Comparison of ENCODE assay signal across 9 mouse cellular contexts in the genomic region with DNA sequence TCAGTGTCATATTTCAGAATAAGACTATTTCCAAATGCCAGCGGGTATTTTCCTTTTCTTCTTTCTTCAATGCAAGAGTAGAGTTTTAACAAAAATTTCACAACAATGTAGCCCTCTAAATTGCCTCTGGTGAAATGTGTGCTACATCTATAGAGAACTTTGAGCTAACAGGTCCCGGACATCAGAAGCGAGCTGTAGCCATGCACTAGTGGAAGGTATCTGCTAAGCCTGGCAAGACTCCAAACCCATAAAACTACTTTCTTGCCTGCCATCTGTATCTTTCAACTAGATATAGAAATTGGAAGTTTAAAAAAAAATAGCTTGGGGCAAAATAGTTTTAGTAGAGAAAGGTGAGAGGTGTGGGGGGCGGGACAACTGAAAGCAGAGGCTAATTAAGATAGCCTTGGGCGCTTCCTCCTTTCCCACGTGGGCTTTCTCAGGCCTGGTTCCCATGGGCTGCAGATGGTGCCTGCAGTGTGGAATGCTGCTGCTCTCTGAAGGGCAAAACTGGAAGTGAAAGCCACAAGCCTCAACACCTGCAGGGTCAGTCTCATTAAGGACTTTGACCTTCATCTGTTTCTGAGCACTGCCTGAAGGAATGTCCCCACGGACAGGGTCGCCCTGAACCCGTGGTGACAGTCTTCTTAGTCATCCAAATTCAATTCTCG.
A peak's percentile ranks its signal among the peaks of the same experiment; 100 is the strongest.
DNase-seq lines count a peak whose midpoint lies in the region; ATAC-seq lines count a peak whose summit lies in the region.
"Had no signal": no experiment of that assay in that cellular context is flagged by ENCODE, and none has a peak within 500 bp of the region (broad histone marks: within the 10 kb centered on the region; RNA-seq: fewer than 3 reads in every experiment).

No protein-coding gene starts in this region.

- no peaks in the 10 kb centered on the region for H3K36me3 ChIP-seq in hindbrain, embryonic 11.5 days (ENCODE audit: control insufficient read depth, insufficient read depth, low read length)
- no peaks in the 10 kb centered on the region for H3K36me3 ChIP-seq in hindbrain, embryonic 12.5 days
- no peaks in the 10 kb centered on the region for H3K36me3 ChIP-seq in embryonic facial prominence, embryonic 15.5 days
- H3K36me3 ChIP-seq in limb, embryonic 12.5 days = no peaks in the 10 kb centered on the region
- no peaks in the 10 kb centered on the region for H3K36me3 ChIP-seq in liver, embryonic 11.5 days (ENCODE audit: control insufficient read depth, insufficient read depth, low read length)
- H3K36me3 ChIP-seq: liver, embryonic 13.5 days had no signal

- no peak overlapping the region for H3K27ac ChIP-seq in hindbrain, embryonic 11.5 days (ENCODE audit: low read depth, low read length)
- H3K27ac ChIP-seq in hindbrain, embryonic 12.5 days = no peak overlapping the region
- no peak overlapping the region for H3K27ac ChIP-seq in embryonic facial prominence, embryonic 15.5 days (replicated peaks)
- H3K27ac ChIP-seq in limb, embryonic 12.5 days = peak overlapping the region; percentile 57; the same call in 1 of the 2 replicates
- H3K27ac ChIP-seq in liver, embryonic 11.5 days (ENCODE audit: low read depth, low read length) = no peak overlapping the region
- H3K27ac ChIP-seq: liver, embryonic 13.5 days had no signal

- no peak overlapping the region for H3K4me2 ChIP-seq in hindbrain, embryonic 11.5 days (replicated peaks; ENCODE audit: low read depth, low read length)
- no peak overlapping the region for H3K4me2 ChIP-seq in hindbrain, embryonic 12.5 days (replicated peaks)
- peak overlapping the region; percentile 25 for H3K4me2 ChIP-seq in embryonic facial prominence, embryonic 15.5 days (replicated peaks)
- peak overlapping the region; percentile 42 for H3K4me2 ChIP-seq in limb, embryonic 12.5 days
- H3K4me2 ChIP-seq in liver, embryonic 11.5 days = no peak overlapping the region
- H3K4me2 ChIP-seq: liver, embryonic 13.5 days had no signal

- peak; percentile 15 for DNase-seq in hindbrain, embryonic 11.5 days (ENCODE audit: low spot score)
- peak; percentile 63 for DNase-seq in Muller cell, postnatal 12 days (ENCODE audit: inconsistent ontology term)
- no peak for DNase-seq in yolk sac, embryonic 10.5 days (ENCODE audit: low spot score)
- no peak for DNase-seq in liver, embryonic 11.5 days (ENCODE audit: low spot score)
- DNase-seq in thymus, postnatal 4 days = no peak
- DNase-seq: liver, embryonic 13.5 days had no signal

- no peak overlapping the region for H3K9ac ChIP-seq in hindbrain, embryonic 11.5 days (ENCODE audit: low read depth, low read length)
- H3K9ac ChIP-seq in hindbrain, embryonic 12.5 days = no peak overlapping the region
- no peak overlapping the region for H3K9ac ChIP-seq in embryonic facial prominence, embryonic 15.5 days
- no peak overlapping the region for H3K9ac ChIP-seq in limb, embryonic 12.5 days (replicated peaks)
- H3K9ac ChIP-seq in liver, embryonic 11.5 days (ENCODE audit: low read depth, low read length) = no peak overlapping the region
- H3K9ac ChIP-seq: liver, embryonic 13.5 days had no signal

- WGBS in hindbrain, embryonic 11.5 days = 64% methylated on average over 10 of the region's 10 CpGs
- 68% methylated on average over 10 of the region's 10 CpGs for WGBS in hindbrain, embryonic 12.5 days
- WGBS in embryonic facial prominence, embryonic 15.5 days = 15% methylated on average over 10 of the region's 10 CpGs
- WGBS in limb, embryonic 12.5 days = 17% methylated on average over 10 of the region's 10 CpGs
- WGBS in liver, embryonic 11.5 days = 63% methylated on average over 10 of the region's 10 CpGs

- ATAC-seq in hindbrain, embryonic 11.5 days (ENCODE audit: low FRiP score) = peak; percentile 53; the same call in 1 of the 2 replicates
- ATAC-seq in hindbrain, embryonic 12.5 days (ENCODE audit: low FRiP score) = no peak
- no peak for ATAC-seq in embryonic facial prominence, embryonic 15.5 days (ENCODE audit: insufficient number of reproducible peaks, low FRiP score, low TSS enrichment, low read depth)
- peak; percentile 86 for ATAC-seq in limb, embryonic 12.5 days (ENCODE audit: insufficient number of reproducible peaks, insufficient read depth, low FRiP score, low TSS enrichment, low read depth)
- ATAC-seq in liver, embryonic 11.5 days (replicated peaks; ENCODE audit: low FRiP score) = no peak

- H3K4me3 ChIP-seq in hindbrain, embryonic 11.5 days (ENCODE audit: low read depth, low read length) = no peak overlapping the region
- H3K4me3 ChIP-seq in hindbrain, embryonic 12.5 days = no peak overlapping the region
- H3K4me3 ChIP-seq in embryonic facial prominence, embryonic 15.5 days (replicated peaks) = no peak overlapping the region; the same call in 1 of the 2 replicates
- peak overlapping the region; percentile 20 for H3K4me3 ChIP-seq in limb, embryonic 12.5 days (replicated peaks)
- H3K4me3 ChIP-seq in liver, embryonic 11.5 days (ENCODE audit: low read depth, low read length) = no peak overlapping the region
- H3K4me3 ChIP-seq: liver, embryonic 13.5 days had no signal

- H3K27me3 ChIP-seq in hindbrain, embryonic 11.5 days (ENCODE audit: control insufficient read depth, insufficient read depth, low read length) = no peaks in the 10 kb centered on the region
- H3K27me3 ChIP-seq in hindbrain, embryonic 12.5 days = no peaks in the 10 kb centered on the region
- H3K27me3 ChIP-seq in embryonic facial prominence, embryonic 15.5 days = no peaks in the 10 kb centered on the region
- H3K27me3 ChIP-seq in limb, embryonic 12.5 days = no peaks in the 10 kb centered on the region
- no peaks in the 10 kb centered on the region for H3K27me3 ChIP-seq in liver, embryonic 11.5 days (replicated peaks; ENCODE audit: control insufficient read depth, insufficient read depth, low read length)
- H3K27me3 ChIP-seq: liver, embryonic 13.5 days had no signal

- H3K9me3 ChIP-seq in hindbrain, embryonic 11.5 days (ENCODE audit: control insufficient read depth, low read length) = no peaks in the 10 kb centered on the region
- no peaks in the 10 kb centered on the region for H3K9me3 ChIP-seq in hindbrain, embryonic 12.5 days (replicated peaks)
- no peaks in the 10 kb centered on the region for H3K9me3 ChIP-seq in embryonic facial prominence, embryonic 15.5 days (replicated peaks)
- H3K9me3 ChIP-seq in limb, embryonic 12.5 days = no peaks in the 10 kb centered on the region
- no peaks in the 10 kb centered on the region for H3K9me3 ChIP-seq in liver, embryonic 11.5 days (ENCODE audit: control insufficient read depth, low read length)
- H3K9me3 ChIP-seq: liver, embryonic 13.5 days had no signal

- no peaks in the 10 kb centered on the region for H3K4me1 ChIP-seq in hindbrain, embryonic 11.5 days (replicated peaks; ENCODE audit: control insufficient read depth, insufficient read depth, low read length)
- H3K4me1 ChIP-seq in hindbrain, embryonic 12.5 days = no peaks in the 10 kb centered on the region
- peaks cover 12% of the 10 kb centered on the region for H3K4me1 ChIP-seq in embryonic facial prominence, embryonic 15.5 days
- peaks cover 18% of the 10 kb centered on the region for H3K4me1 ChIP-seq in limb, embryonic 12.5 days (replicated peaks)
- no peaks in the 10 kb centered on the region for H3K4me1 ChIP-seq in liver, embryonic 11.5 days (replicated peaks; ENCODE audit: control insufficient read depth, insufficient read depth, low read length)
- H3K4me1 ChIP-seq: liver, embryonic 13.5 days had no signal

Comparison
In these comparisons a context has a peak if more than half of its experiments do, and no peak if none do; other contexts are left out.
1. ATAC-seq: peak in hindbrain, embryonic 11.5 days (single experiment) and limb, embryonic 12.5 days (single experiment); none in hindbrain, embryonic 12.5 days (single experiment), embryonic facial prominence, embryonic 15.5 days (single experiment) and liver, embryonic 11.5 days (single experiment).
2. DNase-seq: peak in hindbrain, embryonic 11.5 days (single experiment) and Muller cell, postnatal 12 days (single experiment); none in yolk sac, embryonic 10.5 days (single experiment), liver, embryonic 11.5 days (single experiment) and thymus, postnatal 4 days (single experiment).
3. H3K4me2 ChIP-seq: peak in embryonic facial prominence, embryonic 15.5 days (single experiment) and limb, embryonic 12.5 days (single experiment); none in hindbrain, embryonic 11.5 days (single experiment), hindbrain, embryonic 12.5 days (single experiment) and liver, embryonic 11.5 days (single experiment).